Mouse (Mus musculus): ENCODE results near the gene Cilp. TPM values are rescaled to one million over a fixed set of nuclear protein-coding genes. Genes with fewer than 3 reads are reported as not detected.
"Not testable (repeated sequence)": the region's sequence is repeated elsewhere in the genome, so short reads cannot be mapped to it uniquely, and the experiment has no call there.

Gene Cilp
- total RNA-seq, 4 experiments from 2014 or later = 0.10 to 0.16 TPM; not detected in 2

- no peak for DNase-seq (ENCODE audit: low spot score in 2 of 2)
Observed at GRCm38 (mm10) chr9:65247502-65248376, 17.2 kb upstream of the Cilp start.

GRCm38 (mm10) chr9:65248377-65248690 lies 16.6 kb upstream of the Cilp start:
- no peak for DNase-seq (ENCODE audit: low spot score in 2 of 2)

GRCm38 (mm10) chr9:65252026-65252425 lies 13.0 kb upstream of the Cilp start:
- no peak for DNase-seq (ENCODE audit: low spot score in 2 of 2)

GRCm38 (mm10) chr9:65255906-65256600 lies 8.9 kb upstream of the Cilp start:
- DNase-seq (ENCODE audit: low spot score in 2 of 2) = no peak

GRCm38 (mm10) chr9:65257218-65257910 lies 7.6 kb upstream of the Cilp start:
- DNase-seq (ENCODE audit: low spot score in 2 of 2) = no peak

GRCm38 (mm10) chr9:65259366-65259765 lies 5.6 kb upstream of the Cilp start:
- DNase-seq (ENCODE audit: low spot score in 2 of 2) = no peak

GRCm38 (mm10) chr9:65261591-65262230 lies 3.3 kb upstream of the Cilp start:
- DNase-seq (ENCODE audit: low spot score in 2 of 2) = no peak

- no peak for DNase-seq (ENCODE audit: low spot score in 2 of 2)
Observed at GRCm38 (mm10) chr9:65262641-65263120, 2.3 kb upstream of the Cilp start.

- DNase-seq (ENCODE audit: low spot score in 2 of 2) = peak; percentile 44 to 52
Observed at GRCm38 (mm10) chr9:65267742-65268515, 2.9 kb downstream of the Cilp start.

GRCm38 (mm10) chr9:65273048-65273809 lies 8.2 kb downstream of the Cilp start:
- no peak for DNase-seq (ENCODE audit: low spot score in 2 of 2)

- DNase-seq (ENCODE audit: low spot score in 2 of 2) = no peak
Observed at GRCm38 (mm10) chr9:65273873-65274272, 8.9 kb downstream of the Cilp start.

GRCm38 (mm10) chr9:65274851-65275250 lies 9.9 kb downstream of the Cilp start:
- not testable (repeated sequence) for DNase-seq (ENCODE audit: low spot score in 2 of 2)

- no peak for DNase-seq (ENCODE audit: low spot score in 2 of 2)
Observed at GRCm38 (mm10) chr9:65275810-65276530, 11.0 kb downstream of the Cilp start.

- peak in 1 of 2 experiments; percentile 14 for DNase-seq (ENCODE audit: low spot score in 2 of 2)
Observed at GRCm38 (mm10) chr9:65281536-65282151, 16.7 kb downstream of the Cilp start.

- DNase-seq (ENCODE audit: low spot score in 2 of 2) = no peak
Observed at GRCm38 (mm10) chr9:65283301-65283700, 18.3 kb downstream of the Cilp start.

- not testable (repeated sequence) for DNase-seq (ENCODE audit: low spot score in 2 of 2)
Observed at GRCm38 (mm10) chr9:65288252-65288651, 23.3 kb downstream of the Cilp start.

GRCm38 (mm10) chr9:65289988-65290387 lies 25.0 kb downstream of the Cilp start:
- no peak for DNase-seq (ENCODE audit: low spot score in 2 of 2)

GRCm38 (mm10) chr9:65292421-65292820 lies 27.4 kb downstream of the Cilp start:
- no peak for DNase-seq (ENCODE audit: low spot score in 2 of 2)

GRCm38 (mm10) chr9:65293119-65293518 lies 28.1 kb downstream of the Cilp start:
- DNase-seq (ENCODE audit: low spot score in 2 of 2) = no peak
